Mouse (Mus musculus): Measurements from ENCODE around the gene Olfr868.

Olfr868 gene
- long read RNA-seq, experiment 1, result 0 reads
- long read RNA-seq, experiment 2, result 0 reads

- intact Hi-C loops (cut with DNase I), result no loop called here
Measured at GRCm38 (mm10) chr9:20098326-20098725, at the start of gene Olfr868. TSS of gene Olfr868 (plus strand) at chr9:20098626.

GRCm38 (mm10) chr9:20057462-20057861, 41.0 kb upstream of the Olfr868 start, which contains the start of gene Olfr867:
TSS of gene Olfr867 (minus strand) at chr9:20057562.
- intact Hi-C loops (cut with DNase I), result no loop called here

- intact Hi-C loops (cut with DNase I), result no loop called here
Measured at GRCm38 (mm10) chr9:20070236-20070635, 28.2 kb upstream of the Olfr868 start.

- intact Hi-C loops (cut with DNase I), result no loop called here
Measured at GRCm38 (mm10) chr9:20071291-20071690, 27.1 kb upstream of the Olfr868 start.

- intact Hi-C loops (cut with DNase I), result no loop called here
Measured at GRCm38 (mm10) chr9:20073523-20074177, 24.8 kb upstream of the Olfr868 start.

GRCm38 (mm10) chr9:20128709-20129108, 30.3 kb downstream of the Olfr868 start, which contains the start of gene Olfr869:
TSS of gene Olfr869 (plus strand) at chr9:20129009.
- intact Hi-C loops (cut with DNase I), result no loop called here

- intact Hi-C loops (cut with DNase I), result no loop called here
Measured at GRCm38 (mm10) chr9:20149706-20150105, 51.3 kb downstream of the Olfr868 start.
